Mouse (Mus musculus) lung, postnatal 0 days (tissue): ENCODE results near the gene Eif5. TPM values are rescaled to one million over a fixed set of nuclear protein-coding genes. Genes with fewer than 3 reads are reported as not detected.
"Not testable (repeated sequence)": the region's sequence is repeated elsewhere in the genome, so short reads cannot be mapped to it uniquely, and the experiment has no call there.

Source experiments
- ATAC-seq: fragments of 200-750 bp; cut with Nextera tagmentation; 2 replicates; pipeline ENCODE4 v1.8.0; 2017; ENCODE audit warnings: moderate library complexity
- DNase-seq: peaks from one replicate; pipeline ENCODE4 v3.0.0-alpha.2; 2016; ENCODE audit warnings: low spot score
- H3K27ac ChIP-seq: fragments of 300-500 bp; sonication (generic); 2 replicates; pipeline ENCODE4 v1.5.1; 2014; ENCODE audit warnings: antibody characterized with exemption, mild to moderate bottlenecking, low read length, mixed read lengths
- H3K27me3 ChIP-seq: fragments of 300-500 bp; sonication (generic); replicated peaks from 2 replicates; pipeline ENCODE4 v1.6.1; 2014; ENCODE audit warnings: low read length, mixed read lengths; ENCODE audit not compliant: insufficient read depth
- H3K36me3 ChIP-seq: fragments of 300-500 bp; sonication (generic); 2 replicates; pipeline ENCODE4 v1.6.1; 2014; ENCODE audit warnings: low read length, mixed read lengths; ENCODE audit not compliant: insufficient read depth
- H3K4me1 ChIP-seq: fragments of 300-500 bp; sonication (generic); 2 replicates; pipeline ENCODE4 v1.6.1; 2014; ENCODE audit warnings: antibody characterized with exemption, low read depth, low read length, mixed read lengths; ENCODE audit not compliant: insufficient read depth
- H3K4me2 ChIP-seq: fragments of 300-500 bp; sonication (generic); replicated peaks from 2 replicates; pipeline ENCODE4 v1.6.1; 2014; ENCODE audit warnings: low read depth, mild to moderate bottlenecking, low read length, moderate library complexity, mixed read lengths
- H3K4me3 ChIP-seq: fragments of 300-500 bp; sonication (generic); 2 replicates; pipeline ENCODE4 v1.5.1; 2014; ENCODE audit warnings: low read depth, low read length
- H3K9ac ChIP-seq: fragments of 300-500 bp; sonication (generic); replicated peaks from 2 replicates; pipeline ENCODE4 v1.6.1; 2014; ENCODE audit warnings: low read depth, mild to moderate bottlenecking
- H3K9me3 ChIP-seq: fragments of 300-500 bp; sonication (generic); 2 replicates; pipeline ENCODE4 v1.6.1; 2016; ENCODE audit warnings: low read length, mixed read lengths
- CTCF ChIP-seq: IDR thresholded peaks from 2 replicates; pipeline ENCODE4 v1.5.1; 2016; ENCODE audit warnings: antibody characterized with exemption, mild to moderate bottlenecking
- EP300 ChIP-seq: IDR thresholded peaks from 2 replicates; pipeline ENCODE4 v1.6.1; 2016; ENCODE audit warnings: antibody characterized with exemption, mild to moderate bottlenecking, control low read depth
- WGBS: fragments of 180-500 bp; shearing (Covaris S2); extraction: QIAGEN DNeasy Blood & Tissue Kit; methylation state at CpG from one replicate; pipeline ENCODE4 v1.1.7; 2014; 5-methylcytosine and 5-hydroxymethylcytosine counted together
- polyA plus RNA-seq: library from polyadenylated mRNA; unstranded; fragments of >200 nt; fragmentation: Nextera tagmentation; extraction: Ambion mirVana; gene quantifications from 2 replicates; pipeline ENCODE4 v1.2.1, GENCODE M21; 2015

Eif5 gene
- polyA plus RNA-seq, 1 experiment from 2014 or later, result 412 TPM

DNA sequence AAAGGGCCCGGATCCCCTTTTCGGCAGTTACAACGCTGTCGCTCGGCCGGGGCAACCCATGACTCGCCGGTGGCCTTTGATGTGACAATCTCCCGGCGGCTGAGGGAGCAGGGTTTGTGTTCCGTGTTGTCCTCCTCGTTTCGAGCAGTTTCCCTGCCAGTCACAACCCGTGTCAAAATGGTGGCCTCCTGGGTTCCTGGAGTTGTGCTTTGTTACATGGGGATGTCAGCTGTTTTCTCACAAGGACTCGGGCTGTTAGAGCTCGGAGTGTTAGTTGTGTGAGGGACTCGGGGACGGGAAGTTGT, 1.2 kb downstream of the Eif5 start:
- ATAC-seq, result no peak
- TF ChIP-seq EP300 (no peak), CTCF (no peak)
- DNase-seq, result peak; percentile 46
- Histone ChIP-seq H3K27ac (peak overlapping the region; percentile 100), H3K27me3 (no peaks in the 10 kb centered on the region), H3K9me3 (no peaks in the 10 kb centered on the region), H3K4me2 (peak overlapping the region; percentile 89), H3K9ac (peak overlapping the region; percentile 98), H3K4me1 (peaks cover 10% of the 10 kb centered on the region; the same call in 1 of the 2 replicates), H3K4me3 (peak overlapping the region; percentile 96), H3K36me3 (peaks cover 30% of the 10 kb centered on the region)
- WGBS, result 0% methylated on average over 18 of the region's 18 CpGs

DNA sequence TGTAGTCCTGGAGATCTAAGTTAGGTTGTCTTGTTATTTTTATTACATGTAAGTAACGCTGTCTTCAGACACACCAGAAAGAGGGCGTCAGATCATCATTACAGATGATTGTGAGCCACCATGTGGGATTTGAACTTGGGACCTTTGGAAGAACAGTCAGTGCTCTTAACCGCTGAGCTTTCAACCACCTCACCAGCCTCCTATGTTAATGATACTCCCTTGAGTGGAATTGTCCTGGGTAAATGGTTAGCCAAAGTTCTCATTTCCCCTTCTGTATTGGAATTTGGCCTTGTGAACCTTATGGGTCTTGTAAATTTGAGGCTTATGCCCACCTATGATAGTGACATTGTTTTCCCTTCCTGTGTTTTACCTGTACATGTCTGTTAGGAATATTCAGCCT, 9.3 kb downstream of the Eif5 start:
- WGBS, result 85% methylated on average over 3 of the region's 3 CpGs
- ATAC-seq (no peak), DNase-seq (no peak)
- Histone ChIP-seq H3K4me2 (no peak overlapping the region), H3K4me1 (no peaks in the 10 kb centered on the region), H3K27me3 (no peaks in the 10 kb centered on the region), H3K9ac (no peak overlapping the region), H3K36me3 (peaks cover 34% of the 10 kb centered on the region), H3K27ac (no peak overlapping the region), H3K9me3 (no peaks in the 10 kb centered on the region), H3K4me3 (no peak overlapping the region)
- no peak for TF ChIP-seq CTCF

GRCm38 (mm10) chr12:111548555-111549289, 10.9 kb downstream of the Eif5 start:
- WGBS, result 58% methylated on average over 2 of the region's 2 CpGs
- no peak for ATAC-seq
- Histone ChIP-seq H3K27me3 (no peaks in the 10 kb centered on the region), H3K36me3 (peaks cover 20% of the 10 kb centered on the region), H3K9me3 (no peaks in the 10 kb centered on the region), H3K9ac (no peak overlapping the region), H3K4me1 (no peaks in the 10 kb centered on the region), H3K4me3 (no peak overlapping the region), H3K27ac (no peak overlapping the region), H3K4me2 (no peak overlapping the region)
- TF ChIP-seq EP300 (no peak), CTCF (no peak)
- DNase-seq, result no peak

- DNase-seq (no peak), ATAC-seq (no peak)
- TF ChIP-seq CTCF, result peak; percentile 41
- no peak for TF ChIP-seq EP300
- Histone ChIP-seq H3K36me3 (0 out of 2 replicates have a peak, but pooled peaks cover 7% of the 10 kb centered on the region), H3K9me3 (no peaks in the 10 kb centered on the region), H3K4me1 (no peaks in the 10 kb centered on the region), H3K27ac (no peak overlapping the region), H3K27me3 (no peaks in the 10 kb centered on the region), H3K4me3 (no peak overlapping the region), H3K4me2 (no peak overlapping the region), H3K9ac (no peak overlapping the region)
- 54% methylated on average over 1 of the region's 1 CpGs for WGBS
These were observed 12.9 kb downstream of the Eif5 start for GRCm38 (mm10) chr12:111550679-111551078.

DNA sequence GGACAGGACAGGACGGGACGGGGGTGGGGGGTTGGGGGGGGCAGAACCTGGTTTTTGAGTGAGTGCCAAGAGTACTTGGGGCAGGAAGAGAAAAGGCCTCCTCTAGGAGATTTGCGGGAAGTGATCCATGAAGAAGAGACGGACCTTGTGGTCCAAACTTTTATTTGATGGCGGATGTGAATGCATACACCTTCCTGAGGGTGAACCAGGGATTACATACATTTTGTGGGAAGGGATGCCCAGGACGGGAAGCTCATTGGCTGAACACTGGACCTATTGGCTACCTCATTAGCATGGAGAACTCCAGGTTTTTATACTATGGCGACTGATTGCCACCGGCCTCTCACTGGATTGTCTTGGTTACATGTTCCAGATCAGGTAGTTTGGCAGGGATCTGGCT, 14.5 kb downstream of the Eif5 start:
- no peak for TF ChIP-seq CTCF
- TF ChIP-seq EP300, result no peak
- Histone ChIP-seq H3K27ac (no peak overlapping the region), H3K4me1 (no peaks in the 10 kb centered on the region), H3K9ac (no peak overlapping the region), H3K4me2 (no peak overlapping the region), H3K36me3 (0 out of 2 replicates have a peak, but pooled peaks cover under 1% of the 10 kb centered on the region), H3K27me3 (no peaks in the 10 kb centered on the region), H3K4me3 (no peak overlapping the region), H3K9me3 (no peaks in the 10 kb centered on the region)
- no peak for ATAC-seq
- DNase-seq, result no peak
- WGBS, result 60% methylated on average over 8 of the region's 8 CpGs

- no peak for DNase-seq
- WGBS, result 61% methylated on average over 4 of the region's 4 CpGs
- ATAC-seq, result no peak
- H3K27me3 ChIP-seq, result no peaks in the 10 kb centered on the region
- no peak overlapping the region for H3K4me3 ChIP-seq
- no peaks in the 10 kb centered on the region for H3K9me3 ChIP-seq
- no peak overlapping the region for H3K4me2 ChIP-seq
- no peak overlapping the region for H3K27ac ChIP-seq
- no peaks in the 10 kb centered on the region for H3K36me3 ChIP-seq
- TF ChIP-seq CTCF, result no peak
- TF ChIP-seq EP300, result no peak
- no peak overlapping the region for H3K9ac ChIP-seq
- no peaks in the 10 kb centered on the region for H3K4me1 ChIP-seq
These were observed 17.5 kb downstream of the Eif5 start for GRCm38 (mm10) chr12:111555357-111555756.

- H3K4me3 ChIP-seq, ATAC-seq, H3K9ac ChIP-seq, H3K4me1 ChIP-seq, H3K9me3 ChIP-seq, H3K27me3 ChIP-seq, H3K27ac ChIP-seq, H3K4me2 ChIP-seq, DNase-seq, H3K36me3 ChIP-seq: not testable (repeated sequence)
- WGBS, result 74% methylated on average over 4 of the region's 5 CpGs
These were observed 18.1 kb downstream of the Eif5 start for GRCm38 (mm10) chr12:111555893-111556292.
